Mouse (Mus musculus): Measurements from ENCODE around the gene Unc119.

Gene Unc119

DNA sequence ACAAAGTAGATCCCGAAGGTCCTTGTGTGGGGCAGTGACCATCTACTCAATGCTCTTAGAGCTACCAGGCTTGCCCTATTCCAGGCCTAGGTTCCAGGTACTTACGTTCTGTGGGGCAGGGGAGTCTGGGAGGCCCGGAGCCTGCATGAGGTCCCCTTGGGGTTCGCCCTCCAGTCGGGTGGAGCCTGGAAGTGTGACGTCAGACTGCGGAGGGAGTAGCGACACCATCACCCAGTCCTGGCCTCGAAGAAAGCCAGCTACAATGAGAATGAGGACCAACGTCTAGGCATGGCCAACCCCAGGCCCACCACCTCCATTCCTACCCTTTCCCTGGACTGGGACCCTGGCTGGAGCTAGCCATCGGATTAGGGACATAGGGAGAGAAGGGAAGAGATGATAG is 28.4 kb downstream of the Unc119 start:
- DNase-seq (ENCODE audit: low read depth in 2 of 2, low spot score in 2 of 2) = no peak

DNA sequence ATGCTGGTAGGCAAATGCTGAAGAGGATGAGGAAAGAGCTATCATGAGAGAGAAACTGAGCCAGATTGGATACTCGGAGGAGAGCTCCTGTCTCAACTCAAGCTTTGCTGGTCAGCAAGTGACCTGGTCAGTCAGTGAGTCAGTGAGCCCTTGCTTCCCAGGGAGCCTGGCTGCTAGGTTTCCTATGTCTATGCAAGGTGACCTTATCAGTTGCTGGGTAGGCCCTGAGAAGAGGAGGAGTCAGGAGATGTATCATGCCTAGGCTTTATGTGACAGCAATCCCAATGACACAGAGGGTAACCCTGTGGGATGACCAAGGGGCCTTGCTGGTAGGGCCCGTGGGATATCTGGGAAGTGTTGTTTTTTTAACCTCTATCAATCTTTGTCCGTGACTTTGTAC is 28.9 kb downstream of the Unc119 start:
- DNase-seq (ENCODE audit: low read depth in 2 of 2, low spot score in 2 of 2) = no peak

DNA sequence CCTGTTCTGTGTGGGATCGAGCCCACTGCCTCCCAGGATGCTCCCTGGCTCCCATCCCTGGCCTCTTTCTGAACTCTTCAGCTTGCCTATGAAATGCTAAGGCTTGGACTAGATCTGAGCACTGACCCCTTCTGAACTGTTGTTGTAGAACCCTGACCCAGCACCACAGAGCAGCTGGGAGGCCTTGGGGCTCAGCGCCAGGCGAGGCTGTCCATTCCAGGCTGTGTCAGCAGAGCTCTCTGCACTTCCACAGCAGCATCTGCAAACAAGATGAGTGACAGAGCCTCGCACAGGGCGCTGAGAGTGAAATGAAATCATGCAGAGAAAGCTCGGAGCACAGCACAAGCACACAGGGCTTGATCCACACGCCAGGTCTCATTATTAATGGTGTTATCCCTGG is 29.3 kb downstream of the Unc119 start:
- no peak for DNase-seq (ENCODE audit: low read depth in 2 of 2, low spot score in 2 of 2)

DNA sequence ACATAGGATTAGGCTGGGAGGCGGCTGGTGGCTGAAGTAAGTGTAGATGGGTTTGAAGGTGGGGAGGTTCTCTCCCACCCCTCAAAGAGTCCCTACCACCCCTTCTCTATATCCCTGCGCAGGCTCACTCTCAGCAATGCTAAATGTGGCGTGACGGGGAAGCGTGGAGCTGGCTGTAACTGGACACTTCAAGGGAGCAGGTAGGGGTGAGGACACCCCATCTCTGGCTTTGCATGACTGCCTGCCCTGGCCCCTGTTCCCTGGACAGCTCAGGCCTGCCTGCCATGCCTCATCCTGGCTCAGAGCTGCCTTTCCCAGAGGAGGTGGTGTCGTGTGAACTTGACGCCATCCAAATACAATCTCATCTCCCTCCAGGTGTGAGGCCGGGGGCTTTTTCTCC is 30.9 kb downstream of the Unc119 start:
- DNase-seq (ENCODE audit: low read depth in 2 of 2, low spot score in 2 of 2) = no peak

DNA sequence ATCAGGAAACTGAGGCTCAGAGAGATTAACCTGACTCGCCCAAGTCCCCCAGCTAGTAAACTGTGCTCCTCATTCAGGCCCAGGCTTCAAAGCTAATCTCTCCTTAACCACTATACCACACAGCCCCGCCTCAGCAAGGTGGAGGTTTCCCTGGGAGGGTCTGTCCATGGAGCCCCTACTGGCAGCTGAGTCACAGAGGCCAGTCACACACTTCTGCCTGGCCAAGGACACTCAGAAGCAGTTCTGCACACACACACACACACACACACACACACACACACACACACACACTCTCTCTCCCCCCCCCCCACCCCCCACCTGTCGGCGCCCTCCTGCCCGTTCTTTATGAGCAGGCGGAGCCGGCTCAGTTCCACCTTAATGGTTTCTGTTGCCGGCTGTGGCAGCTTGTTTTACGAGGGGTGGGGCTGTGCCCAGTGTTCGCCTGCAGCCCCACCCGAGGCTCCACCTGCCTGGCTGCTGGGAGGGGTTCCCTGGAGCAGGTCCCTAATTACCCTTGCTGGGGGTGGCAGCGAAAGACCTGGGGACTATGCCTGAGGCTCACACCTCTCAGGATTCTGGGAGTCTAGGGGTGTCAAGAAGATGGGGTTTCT is 34.4 kb downstream of the Unc119 start:
- no peak for DNase-seq (ENCODE audit: low read depth in 2 of 2, low spot score in 2 of 2)

DNA sequence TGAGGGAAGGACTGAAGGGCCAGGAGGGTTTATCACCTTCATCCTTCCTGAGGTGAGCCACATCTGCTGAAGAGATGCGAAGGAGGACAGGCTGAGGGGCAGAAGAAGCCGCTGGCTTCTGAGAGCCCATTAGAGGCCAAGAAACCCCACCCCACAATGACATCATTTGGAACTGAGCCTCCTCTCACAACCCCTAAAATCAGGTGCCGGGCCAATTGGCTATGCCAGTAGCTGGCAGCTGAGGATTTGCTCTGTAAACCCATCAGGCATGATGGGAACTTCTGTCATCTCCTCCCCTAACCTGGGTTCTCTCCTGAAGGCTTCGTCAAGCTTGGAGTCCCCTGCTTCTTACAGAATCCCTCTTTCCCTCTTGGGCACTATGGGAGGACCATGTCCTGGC is 37.1 kb downstream of the Unc119 start:
- no peak for DNase-seq (ENCODE audit: low read depth in 2 of 2, low spot score in 2 of 2)

DNA sequence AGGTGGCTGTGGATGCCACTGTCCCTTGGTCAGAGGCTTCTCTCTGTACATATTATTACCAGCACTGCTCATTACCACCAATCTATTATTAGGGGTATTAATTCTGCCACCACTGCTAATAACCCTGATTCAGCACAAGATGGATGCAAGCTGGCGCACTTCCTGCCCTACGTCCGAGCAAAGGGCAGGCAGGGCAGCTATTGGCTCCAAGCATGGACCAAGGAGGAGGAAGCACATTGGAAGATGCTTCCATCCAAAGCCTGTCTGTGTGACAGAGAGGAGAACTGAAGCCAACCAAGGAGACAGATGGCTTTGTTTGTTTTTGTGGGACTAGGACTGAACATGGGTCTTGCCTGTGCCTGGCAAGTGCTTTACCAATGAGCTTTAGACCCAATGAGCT is 37.7 kb downstream of the Unc119 start:
- no peak for DNase-seq (ENCODE audit: low read depth in 2 of 2, low spot score in 2 of 2)

DNA sequence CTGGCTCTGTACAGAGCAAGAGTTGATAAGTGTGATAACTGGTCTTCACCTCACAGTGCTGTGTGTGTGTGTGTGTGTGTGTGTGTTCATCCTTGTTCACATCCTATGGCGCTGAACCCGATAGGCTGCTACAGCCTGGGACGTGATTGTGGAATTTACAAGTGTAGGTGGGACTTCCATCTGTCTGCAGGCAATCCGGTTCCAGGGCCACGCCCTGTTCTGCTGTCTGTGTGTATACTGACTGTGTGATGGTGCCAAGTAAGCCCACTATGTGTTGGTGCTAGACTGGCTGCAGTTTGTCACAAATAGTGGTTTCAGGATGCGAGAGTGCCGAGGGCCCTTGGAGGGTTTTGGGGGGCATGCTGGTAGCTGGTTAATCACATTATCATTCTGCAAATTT is 39.0 kb downstream of the Unc119 start:
- no peak for DNase-seq (ENCODE audit: low read depth in 2 of 2, low spot score in 2 of 2)

DNA sequence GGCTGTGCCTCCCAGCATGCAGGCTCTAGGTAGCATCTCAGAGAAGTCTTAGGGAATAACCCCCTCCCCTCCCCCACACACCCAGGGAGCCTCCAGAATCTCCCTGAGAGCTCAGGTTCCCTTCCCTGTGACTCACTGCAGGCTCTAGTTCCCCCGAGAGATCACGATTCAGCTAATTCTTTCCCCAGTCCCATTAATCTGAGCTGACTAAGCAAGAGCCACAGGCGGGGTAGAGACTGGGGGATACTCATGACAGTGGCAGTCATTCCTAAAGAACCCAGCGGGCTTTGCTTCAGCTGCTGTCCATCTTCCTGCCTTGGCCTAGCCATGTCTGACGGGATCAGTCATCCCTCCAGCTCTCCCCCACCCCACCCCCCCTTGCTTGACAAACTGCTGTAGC is 39.4 kb downstream of the Unc119 start:
- DNase-seq (ENCODE audit: low read depth in 2 of 2, low spot score in 2 of 2) = no peak

DNA sequence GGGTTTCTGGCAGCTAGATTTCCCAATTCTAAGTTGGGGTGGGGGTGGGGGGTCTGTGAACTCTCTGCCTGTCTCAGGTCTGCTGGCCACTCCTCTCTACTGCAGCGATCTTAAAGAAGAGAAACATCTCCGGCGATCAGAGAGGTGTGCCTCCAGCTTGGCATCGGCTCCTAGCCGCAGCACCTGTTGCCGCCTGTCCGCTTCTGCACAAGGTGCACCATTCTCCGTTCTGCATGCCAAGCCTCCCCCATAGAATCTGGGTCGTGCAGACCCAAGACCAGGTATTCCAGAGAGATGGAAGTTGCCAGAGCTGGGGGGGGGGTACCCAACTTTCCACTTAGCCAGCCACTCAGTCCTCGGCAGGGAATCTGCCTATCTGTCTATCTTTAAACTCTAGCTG is 42.5 kb downstream of the Unc119 start:
- no peak for DNase-seq (ENCODE audit: low read depth in 2 of 2, low spot score in 2 of 2)

DNA sequence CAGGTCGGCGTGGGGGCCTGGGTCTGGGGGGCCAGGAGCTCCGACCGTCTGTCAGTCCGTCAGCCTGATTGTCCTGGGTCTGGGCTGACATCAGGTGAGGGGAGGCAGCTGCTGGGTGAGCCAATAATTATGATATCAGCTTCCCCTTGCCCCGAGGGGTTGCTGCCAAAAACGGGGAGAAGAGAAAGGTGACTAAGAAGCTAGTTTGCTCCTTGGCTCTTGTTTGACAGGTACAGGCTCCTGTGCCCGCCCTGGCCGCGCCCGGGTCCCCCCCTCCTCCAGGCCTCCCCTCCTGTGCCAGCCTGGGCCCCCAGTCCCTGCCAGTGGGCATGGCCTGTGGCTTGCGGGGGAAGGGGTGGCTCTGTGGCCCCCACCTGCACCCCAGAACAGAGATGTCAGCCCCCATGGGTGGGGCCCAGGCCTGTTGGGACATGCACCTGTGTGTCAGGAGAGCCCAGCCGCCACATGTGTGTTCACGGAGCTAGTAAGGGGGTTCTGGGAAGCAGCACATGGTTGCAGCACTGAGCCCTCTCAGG is 43.3 kb downstream of the Unc119 start, which contains the start of gene Foxn1:
TSS of gene Foxn1 (minus strand) at position 51 of the 536 bp plus-strand sequence.
- no peak for DNase-seq (ENCODE audit: low read depth in 2 of 2, low spot score in 2 of 2)

DNA sequence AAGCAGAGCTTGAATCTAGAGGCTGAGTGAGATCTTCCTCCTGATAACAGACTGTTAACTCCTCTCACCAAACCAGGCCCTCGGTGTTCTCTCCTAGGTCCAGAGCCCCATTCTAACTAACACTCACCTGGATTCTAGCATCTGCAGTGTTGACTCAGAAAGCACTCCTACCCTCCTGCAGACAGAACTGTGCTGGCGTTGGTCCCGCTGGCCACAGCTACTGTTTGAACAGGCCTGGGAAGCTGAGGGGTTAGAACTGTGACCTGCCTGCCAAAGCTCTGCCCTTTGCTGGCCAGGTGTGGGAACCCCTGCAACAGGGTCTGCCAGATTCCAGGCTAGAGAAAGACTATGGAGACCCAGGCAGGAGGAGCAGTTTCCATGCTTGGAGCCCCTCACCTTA is 49.4 kb downstream of the Unc119 start:
- no peak for DNase-seq (ENCODE audit: low read depth in 2 of 2, low spot score in 2 of 2)

DNA sequence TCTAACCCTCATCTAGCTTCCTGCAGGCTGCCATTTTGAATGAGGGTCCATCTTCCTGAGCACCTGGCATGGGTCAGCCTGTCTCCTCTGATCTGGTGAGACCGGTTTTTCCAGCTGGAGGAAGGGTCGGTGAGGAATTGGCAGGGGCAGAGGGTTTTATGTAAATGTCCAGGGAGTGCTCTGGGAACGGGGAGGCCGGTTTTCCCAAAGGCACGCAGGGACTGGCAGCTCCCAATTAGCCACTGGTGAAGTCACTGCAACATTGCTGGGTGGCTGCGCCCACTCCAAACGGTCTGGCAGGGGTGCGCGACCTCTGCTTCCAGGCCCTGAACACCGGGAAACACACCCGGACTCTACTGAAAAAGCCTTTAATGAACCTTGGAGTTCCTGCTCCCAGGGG is 53.7 kb downstream of the Unc119 start:
- DNase-seq (ENCODE audit: low read depth in 2 of 2, low spot score in 2 of 2) = no peak

DNA sequence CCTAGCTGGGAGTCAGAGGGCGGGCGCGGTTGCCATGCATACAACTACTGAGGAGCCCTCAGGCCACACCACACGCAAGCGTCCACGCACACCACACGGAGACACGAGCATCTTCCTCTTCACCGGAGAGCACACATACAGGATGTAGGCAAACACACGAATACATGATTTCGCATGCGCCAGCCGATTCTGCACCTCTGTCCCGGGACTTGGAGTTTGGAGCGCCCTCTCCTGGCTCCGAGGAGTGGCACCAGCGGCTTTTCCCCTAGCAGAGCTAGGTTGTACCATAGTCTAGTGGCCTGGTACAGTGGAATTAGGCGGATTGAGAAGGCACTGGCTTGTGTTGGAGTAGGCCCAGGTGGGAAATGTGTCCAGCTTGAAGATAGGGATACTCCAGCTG is 54.1 kb downstream of the Unc119 start:
- peak; percentile 41 to 58 for DNase-seq (ENCODE audit: low read depth in 2 of 2, low spot score in 2 of 2)

DNA sequence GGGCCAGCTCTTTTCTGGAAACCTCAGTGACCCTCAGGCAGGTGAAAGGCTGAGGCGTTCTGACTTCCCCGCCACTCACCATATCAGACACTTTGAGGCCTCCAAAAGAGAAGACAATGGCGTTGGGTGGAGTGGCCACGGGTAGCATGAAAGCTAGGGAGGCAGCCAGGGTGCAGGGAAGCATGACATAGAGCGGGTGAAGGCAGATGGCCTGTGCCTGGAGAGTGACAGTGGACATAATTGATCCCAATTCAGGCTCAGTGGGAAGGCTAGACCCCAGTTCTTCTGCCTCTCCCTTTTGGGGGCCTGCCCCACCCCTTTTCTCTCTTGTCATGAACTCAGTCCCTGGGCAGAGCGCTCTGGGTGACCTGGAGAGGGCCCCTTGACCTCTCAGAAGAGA is 54.9 kb downstream of the Unc119 start:
- DNase-seq (ENCODE audit: low read depth in 2 of 2, low spot score in 2 of 2) = no peak
